Mouse (Mus musculus) embryo, embryonic 10 days (tissue): ENCODE measurements around the gene Mphosph9.
"Not testable (repeated sequence)": the region's sequence is repeated elsewhere in the genome, so short reads cannot be mapped to it uniquely, and the experiment has no call there.

ENCODE experiments used
- DNase-seq: peaks from one replicate; pipeline ENCODE4 v3.0.0-alpha.2; 2015; ENCODE audit warnings: low spot score

Gene Mphosph9

DNA sequence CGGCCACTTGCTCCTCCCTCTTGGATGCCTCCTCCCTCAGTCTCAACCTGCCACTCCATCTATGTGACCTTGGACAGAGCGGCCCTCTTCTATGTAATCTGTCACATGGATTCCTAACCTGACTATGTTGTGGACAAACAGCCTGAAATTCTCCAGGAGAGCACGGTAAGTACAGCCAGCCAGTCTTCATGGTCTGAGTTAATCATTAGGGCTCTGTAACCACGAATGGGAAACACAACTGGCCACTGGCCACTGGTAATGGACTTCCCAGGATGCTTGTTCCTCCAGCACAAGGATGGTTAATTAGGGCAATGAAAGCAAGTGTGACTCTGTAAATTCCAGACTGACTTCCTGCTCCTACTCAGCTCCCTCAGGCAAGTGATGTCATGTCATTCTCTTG lies 91.6 kb downstream of the Mphosph9 start:
- no peak for DNase-seq

GRCm38 (mm10) chr5:124234778-124235177 lies 93.0 kb downstream of the Mphosph9 start:
- no peak for DNase-seq

- no peak for DNase-seq
Measured at GRCm38 (mm10) chr5:124233874-124234661, 93.7 kb downstream of the Mphosph9 start.

GRCm38 (mm10) chr5:124233144-124233465 lies 94.7 kb downstream of the Mphosph9 start:
- DNase-seq, result no peak

- DNase-seq, result peak; percentile 34
Measured at GRCm38 (mm10) chr5:124232360-124233143, 95.2 kb downstream of the Mphosph9 start.

DNA sequence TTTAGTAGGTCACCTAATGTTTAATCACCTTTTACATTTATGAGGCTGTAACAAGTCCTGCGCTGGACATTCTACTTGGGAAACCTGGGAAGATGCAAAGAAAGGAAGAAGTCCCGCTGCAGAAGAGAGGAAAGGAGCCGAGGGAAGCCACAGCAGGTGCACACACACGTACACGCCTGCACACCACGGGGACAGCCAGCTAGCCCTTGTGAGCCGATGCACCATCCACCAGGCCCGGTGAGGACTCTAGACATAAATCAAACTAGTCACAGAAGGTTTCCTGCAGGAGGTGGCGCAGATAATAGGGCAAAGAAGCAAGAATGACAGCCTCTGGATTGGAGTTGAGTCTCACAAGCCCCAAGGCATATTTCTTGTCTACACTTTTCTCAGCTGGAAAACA lies 97.3 kb downstream of the Mphosph9 start:
- DNase-seq, result no peak

GRCm38 (mm10) chr5:124227193-124227592 lies 100.6 kb downstream of the Mphosph9 start:
- DNase-seq, result no peak

GRCm38 (mm10) chr5:124226494-124226893 lies 101.3 kb downstream of the Mphosph9 start:
- no peak for DNase-seq

GRCm38 (mm10) chr5:124225891-124226290 lies 101.9 kb downstream of the Mphosph9 start:
- DNase-seq, result no peak

DNA sequence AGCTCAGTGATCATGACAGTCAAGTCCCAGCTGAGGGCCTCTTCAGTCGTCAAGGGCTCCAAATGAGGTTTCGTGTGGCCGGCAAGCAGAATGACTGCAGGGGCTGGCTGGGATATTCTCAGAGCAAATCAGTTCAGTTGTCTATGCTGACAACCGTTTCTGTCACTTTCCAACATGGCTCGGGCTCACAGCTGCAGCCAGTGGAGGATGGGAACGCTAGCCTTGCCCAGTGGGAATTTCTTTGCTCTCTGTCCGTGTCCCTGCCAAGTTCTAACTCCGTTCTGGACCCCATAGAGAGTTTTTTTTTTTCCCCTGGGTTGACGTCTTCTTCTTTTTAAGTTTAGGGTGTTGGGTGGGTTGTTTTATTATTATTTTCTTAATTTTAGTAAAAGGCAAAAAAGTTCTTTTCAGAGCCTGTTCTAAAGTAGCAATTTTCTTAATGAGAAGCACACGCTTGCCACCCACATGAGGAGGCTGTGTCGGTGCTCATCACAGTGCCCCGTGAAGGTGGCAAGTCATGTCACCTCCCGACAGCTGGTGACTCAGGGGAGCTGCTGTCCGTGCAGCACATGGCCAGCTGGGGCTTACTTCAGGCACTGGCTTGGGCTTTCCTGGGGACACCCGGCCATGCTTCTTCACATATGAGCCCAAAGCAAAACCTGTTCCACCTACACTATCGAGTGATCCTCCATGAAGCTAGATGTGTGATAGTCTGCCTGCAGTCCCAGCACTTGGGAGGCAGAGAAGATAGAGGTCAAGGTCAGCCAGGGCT lies 103.3 kb downstream of the Mphosph9 start:
- DNase-seq, result no peak

GRCm38 (mm10) chr5:124223574-124223973 lies 104.2 kb downstream of the Mphosph9 start:
- no peak for DNase-seq

DNA sequence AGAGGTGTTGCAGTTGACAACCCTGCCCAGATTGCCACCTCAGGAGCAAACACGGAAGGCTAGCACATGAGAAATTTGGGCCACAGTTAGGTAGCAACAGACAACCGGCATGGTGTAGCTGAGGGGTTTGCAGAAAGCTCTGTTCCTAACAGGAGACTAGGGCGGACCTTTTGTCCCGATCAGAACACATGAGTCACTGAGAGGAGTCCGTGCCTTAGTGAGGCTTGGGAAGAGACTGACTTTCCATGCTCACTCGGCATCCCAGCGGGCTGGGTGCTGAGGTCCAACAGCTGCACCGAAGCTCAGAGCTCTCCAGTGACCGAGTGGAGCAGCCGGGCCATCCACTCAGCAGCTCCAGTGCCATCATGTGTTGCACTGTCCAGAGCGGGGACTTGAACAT lies 105.1 kb downstream of the Mphosph9 start:
- no peak for DNase-seq

DNA sequence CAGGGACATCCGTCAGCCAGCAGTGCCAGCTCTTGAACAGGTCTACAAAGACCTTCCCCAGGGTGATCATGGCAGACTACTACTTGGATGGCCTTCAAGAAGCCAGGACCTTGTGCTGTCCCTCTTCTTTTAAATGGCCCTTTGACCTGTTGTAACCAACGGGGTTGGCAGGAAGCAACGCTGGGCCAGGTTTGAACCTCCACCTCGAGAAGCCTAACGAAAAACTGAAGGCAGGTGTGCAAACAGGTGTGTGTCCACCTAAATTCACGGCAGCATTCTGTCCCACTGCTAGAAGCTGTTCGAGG lies 106.1 kb downstream of the Mphosph9 start:
- no peak for DNase-seq

DNA sequence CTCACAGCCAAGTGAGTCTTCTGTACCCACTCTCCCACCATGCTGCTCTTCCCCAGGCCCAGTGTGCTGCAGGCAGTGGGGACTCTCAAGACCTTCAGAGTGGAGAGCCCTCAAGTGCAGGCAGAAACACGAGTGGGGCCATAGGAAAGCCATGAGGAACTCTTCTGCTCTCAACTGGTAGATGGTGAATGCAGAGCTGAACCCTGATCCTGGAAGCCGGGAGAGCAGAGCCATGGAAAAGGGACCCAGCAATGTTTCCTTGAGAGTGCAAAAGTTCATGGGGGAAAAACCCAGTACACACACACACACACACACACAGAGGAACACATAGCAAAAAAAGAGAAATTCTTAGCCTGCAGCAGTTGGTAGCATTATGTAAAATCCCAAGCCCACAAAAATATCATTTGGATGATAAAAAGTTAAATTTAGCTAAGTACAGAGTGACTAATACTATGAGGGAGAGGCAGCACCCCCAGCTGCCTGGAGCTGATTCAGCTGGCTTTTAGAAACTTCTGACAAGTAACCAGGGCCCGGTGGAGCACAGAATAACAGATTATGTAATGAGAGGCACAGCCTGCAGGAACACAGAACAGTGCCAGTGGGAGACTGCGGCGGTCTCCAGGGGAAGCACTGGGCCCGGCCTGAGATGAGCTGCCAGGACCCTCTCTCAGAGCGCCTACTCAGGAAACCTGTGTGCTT lies 106.6 kb downstream of the Mphosph9 start:
- DNase-seq, result no peak

GRCm38 (mm10) chr5:124220551-124220950 lies 107.2 kb downstream of the Mphosph9 start:
- DNase-seq, result no peak

GRCm38 (mm10) chr5:124219431-124219830 lies 108.3 kb downstream of the Mphosph9 start:
- no peak for DNase-seq

DNA sequence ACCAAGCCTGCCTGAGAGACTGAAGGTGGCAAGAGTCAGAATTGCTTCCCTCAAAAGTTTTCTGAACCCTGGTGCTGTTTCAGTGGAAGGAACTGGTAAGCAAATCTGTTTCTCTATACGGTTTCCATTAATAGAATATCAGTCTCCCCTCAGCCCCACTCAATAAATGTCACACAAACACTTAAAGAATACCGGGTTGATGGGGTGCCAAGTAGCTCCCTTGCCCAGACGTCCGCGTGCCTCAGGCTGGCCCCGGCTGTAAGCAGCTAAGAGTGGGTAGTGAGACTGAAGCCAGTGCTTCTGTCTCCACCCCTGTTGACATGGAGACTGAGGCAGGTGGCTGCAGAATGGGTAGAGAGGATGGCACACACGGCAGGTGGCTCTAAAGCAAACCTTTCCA lies 108.8 kb downstream of the Mphosph9 start:
- DNase-seq, result no peak

- no peak for DNase-seq
Measured at GRCm38 (mm10) chr5:124217566-124218249, 110.1 kb downstream of the Mphosph9 start.

- not testable (repeated sequence) for DNase-seq
Measured at GRCm38 (mm10) chr5:124217092-124217491, 110.7 kb downstream of the Mphosph9 start.

DNA sequence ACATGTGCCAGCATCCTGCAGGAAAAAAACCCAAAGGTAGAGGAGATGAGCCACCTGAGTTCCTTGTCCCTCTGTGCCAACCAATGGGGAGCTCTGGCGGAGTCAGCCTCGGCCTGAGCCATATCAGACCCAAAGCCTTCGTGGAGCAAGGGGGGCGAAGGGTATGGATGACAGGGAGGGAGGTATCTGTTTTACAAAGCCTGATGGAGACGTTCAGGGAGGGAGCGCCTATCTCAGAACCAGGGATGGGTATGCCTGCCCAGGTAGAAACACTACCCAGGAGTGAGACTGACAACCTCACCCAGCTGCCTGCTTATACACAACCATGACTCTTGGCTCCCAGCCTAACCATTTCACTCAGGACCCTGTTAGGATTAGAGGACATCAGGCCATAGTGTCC lies 111.4 kb downstream of the Mphosph9 start:
- no peak for DNase-seq

GRCm38 (mm10) chr5:124215647-124216046 lies 112.1 kb downstream of the Mphosph9 start:
- DNase-seq, result no peak
